Mouse (Mus musculus) small intestine, adult 2 months (tissue): ENCODE measurements around the gene Atp1b2. TPM values are rescaled to one million over a fixed set of nuclear protein-coding genes. Genes with fewer than 3 reads are reported as not detected.

Experiments
- H3K27ac ChIP-seq: fragments of 200-500 bp; 2 replicates; pipeline ENCODE4 v1.5.1; 2012; ENCODE audit warnings: low read depth, low read length, control low read depth, inconsistent platforms; ENCODE audit not compliant: insufficient read depth
- H3K27me3 ChIP-seq: fragments of 200-500 bp; 2 replicates; pipeline ENCODE4 v1.6.1; 2012; ENCODE audit warnings: mild to moderate bottlenecking, moderate library complexity, low read length, inconsistent platforms; ENCODE audit not compliant: control insufficient read depth, insufficient read depth
- H3K36me3 ChIP-seq: fragments of 200-500 bp; 2 replicates; pipeline ENCODE4 v1.6.1; 2012; ENCODE audit warnings: mild to moderate bottlenecking, low read length, control low read depth, inconsistent platforms; ENCODE audit not compliant: control insufficient read depth, insufficient read depth
- H3K4me1 ChIP-seq: fragments of 200-500 bp; 2 replicates; pipeline ENCODE4 v1.6.1; 2012; ENCODE audit warnings: low read length, inconsistent platforms, mixed read lengths; ENCODE audit not compliant: control insufficient read depth, insufficient read depth, insufficient read length
- H3K4me3 ChIP-seq: fragments of 200-500 bp; 2 replicates; pipeline ENCODE4 v1.5.1; 2012; ENCODE audit warnings: low read depth, mild to moderate bottlenecking, control low read depth, inconsistent platforms, low read length, moderate library complexity
- CTCF ChIP-seq: fragments of 200-500 bp; IDR thresholded peaks from 2 replicates; pipeline ENCODE4 v1.5.1; 2012; ENCODE audit warnings: low read depth, mild to moderate bottlenecking, control low read depth, inconsistent platforms, low read length, moderate library complexity, mixed read lengths; ENCODE audit not compliant: insufficient replicate concordance, insufficient read length; ENCODE audit errors: extremely low read depth
- POLR2A ChIP-seq: fragments of 200-500 bp; IDR thresholded peaks from 2 replicates; pipeline ENCODE4 v1.6.1; 2012; ENCODE audit warnings: low read depth, mild to moderate bottlenecking, control low read depth, inconsistent platforms, low read length, moderate library complexity
- WGBS: fragments of 180-500 bp; shearing (Covaris S2); methylation state at CpG from one replicate; pipeline ENCODE4 v1.1.7; 2018; 5-methylcytosine and 5-hydroxymethylcytosine counted together
- polyA plus RNA-seq: library from polyadenylated mRNA; depleted of rRNA; stranded (reverse); fragments of >200 nt; gene quantifications from 2 replicates; pipeline ENCODE4 v1.2.3, GENCODE M21; 2012

Atp1b2 gene
- polyA plus RNA-seq, 1 experiment, result 4.5 TPM

DNA sequence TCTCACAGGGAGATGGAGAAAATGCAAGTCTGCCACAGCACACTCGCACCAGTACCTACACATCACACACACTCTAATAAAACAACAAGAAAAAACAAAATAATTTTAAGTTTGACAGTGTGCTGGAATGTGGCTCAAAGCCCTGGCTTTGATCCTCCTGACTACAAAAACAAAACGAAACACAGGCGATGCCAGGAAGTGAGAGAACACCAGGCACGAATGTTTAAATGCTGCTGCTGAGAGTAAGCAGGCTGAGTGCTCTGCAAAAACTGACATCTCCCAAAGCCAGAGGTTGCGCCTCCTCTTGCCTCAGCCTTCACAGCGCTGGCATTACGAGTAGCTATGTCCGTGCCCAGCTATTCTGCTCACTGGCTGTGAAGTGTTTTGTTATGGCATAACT is 40.6 kb downstream of the Atp1b2 start:
- TF ChIP-seq POLR2A, result no peak
- TF ChIP-seq CTCF, result no peak
- peaks cover 4% of the 10 kb centered on the region; the same call in 1 of the 2 replicates for H3K27me3 ChIP-seq
- H3K27ac ChIP-seq, result no peak overlapping the region
- peaks cover 43% of the 10 kb centered on the region for H3K36me3 ChIP-seq
- no peak overlapping the region for H3K4me3 ChIP-seq
- H3K4me1 ChIP-seq, result no peaks in the 10 kb centered on the region; the same call in 1 of the 2 replicates
- whole genome bisulfite sequencing, result 87% methylated on average over 8 of the region's 8 CpGs

DNA sequence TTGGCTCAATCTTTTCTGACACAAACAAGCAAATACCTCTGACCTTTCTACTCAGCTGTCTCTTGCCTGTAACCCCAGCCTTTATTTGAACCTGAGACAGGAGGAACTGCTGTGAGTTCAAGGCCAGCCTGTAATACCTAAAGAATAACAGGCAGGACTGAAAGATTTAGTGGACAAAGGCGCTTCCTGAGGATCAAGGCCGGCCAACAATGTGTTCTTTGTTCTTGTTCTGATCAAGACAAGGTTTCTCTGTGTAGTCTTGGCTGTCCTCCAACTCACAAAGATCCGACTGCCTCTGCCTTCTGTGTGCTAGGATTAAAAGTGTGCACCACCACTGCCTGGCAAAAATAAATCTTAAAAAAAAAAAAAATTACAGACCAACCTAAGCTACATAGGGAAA is 41.4 kb downstream of the Atp1b2 start:
- H3K36me3 ChIP-seq, result peaks cover 43% of the 10 kb centered on the region
- H3K4me1 ChIP-seq, result no peaks in the 10 kb centered on the region; the same call in 1 of the 2 replicates
- no peak for TF ChIP-seq POLR2A
- TF ChIP-seq CTCF, result no peak
- WGBS, result 40% methylated on average over 3 of the region's 3 CpGs
- H3K27ac ChIP-seq, result no peak overlapping the region
- H3K4me3 ChIP-seq, result no peak overlapping the region
- peaks cover 11% of the 10 kb centered on the region for H3K27me3 ChIP-seq

DNA sequence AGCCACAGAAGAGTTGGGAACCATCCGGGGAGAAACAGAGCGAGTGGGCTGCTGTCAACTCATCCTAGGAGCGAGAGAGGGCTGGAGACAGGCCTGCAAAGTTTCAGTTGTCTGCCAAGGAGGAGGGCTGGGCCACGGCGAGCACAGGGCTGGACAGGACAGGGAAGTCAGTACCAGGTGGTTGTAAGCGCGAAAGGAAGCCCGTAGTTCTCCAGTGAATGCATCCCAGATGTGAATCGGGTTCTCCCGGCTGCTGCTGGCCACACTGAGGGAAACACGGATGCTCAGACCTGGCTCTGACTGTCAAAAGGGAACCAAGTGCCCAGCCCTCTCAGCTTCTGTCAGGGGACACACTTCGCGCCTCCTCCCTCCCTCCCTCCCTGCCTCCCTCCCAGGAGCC is 42.4 kb downstream of the Atp1b2 start:
- H3K27ac ChIP-seq, result no peak overlapping the region
- TF ChIP-seq POLR2A (no peak), CTCF (no peak)
- WGBS, result 85% methylated on average over 13 of the region's 13 CpGs
- H3K4me3 ChIP-seq, result no peak overlapping the region
- peaks cover 11% of the 10 kb centered on the region for H3K27me3 ChIP-seq
- peaks cover 41% of the 10 kb centered on the region for H3K36me3 ChIP-seq
- H3K4me1 ChIP-seq, result no peaks in the 10 kb centered on the region; the same call in 1 of the 2 replicates

DNA sequence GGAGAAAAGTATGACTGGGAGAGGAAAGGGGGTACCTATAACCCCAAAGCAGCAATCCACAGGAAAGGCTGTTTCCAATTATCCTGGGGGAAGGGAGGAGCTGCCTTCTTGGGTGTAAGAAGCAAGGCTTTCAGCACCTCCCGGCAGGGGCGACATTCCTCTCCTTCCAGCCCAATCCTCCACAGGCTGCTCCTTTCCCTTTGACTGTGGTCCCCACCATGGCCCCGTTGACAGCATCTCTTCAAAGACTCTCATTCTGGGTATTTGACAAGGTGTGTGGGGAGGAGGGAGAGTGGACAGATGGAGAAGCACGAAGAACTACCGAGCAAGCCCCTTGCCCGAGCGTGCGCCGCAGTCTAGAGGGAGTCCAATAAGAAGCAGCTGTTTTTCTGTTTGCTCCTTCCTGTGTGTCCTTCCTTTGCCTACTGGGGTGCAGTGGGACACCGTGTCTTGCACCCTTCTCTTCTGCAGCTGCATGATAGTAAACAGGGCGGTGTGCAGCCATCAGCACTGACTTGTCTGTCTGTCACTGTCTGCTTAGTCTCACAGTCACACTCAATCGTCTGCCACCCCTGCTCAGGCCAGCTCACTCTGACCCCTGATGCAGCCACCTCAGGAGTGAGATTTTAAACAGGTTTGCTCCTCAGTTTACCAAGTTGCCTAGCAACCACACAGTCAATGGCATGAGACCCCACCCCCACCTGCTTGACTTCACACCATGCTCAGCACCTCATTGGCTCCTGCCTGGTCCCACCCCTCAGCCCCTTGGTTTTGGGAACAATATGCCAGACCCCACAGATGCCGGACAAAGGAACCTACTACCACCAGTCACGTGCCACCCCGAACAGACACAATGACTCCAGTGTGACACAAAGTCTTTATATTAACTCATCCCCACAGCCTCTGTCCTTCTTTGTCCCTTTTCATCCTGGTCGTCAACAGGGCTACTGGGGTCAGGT is 44.6 kb downstream of the Atp1b2 start:
- Histone ChIP-seq H3K4me3 (no peak overlapping the region), H3K36me3 (peaks cover 38% of the 10 kb centered on the region), H3K27me3 (peaks cover 11% of the 10 kb centered on the region), H3K4me1 (no peaks in the 10 kb centered on the region; the same call in 1 of the 2 replicates), H3K27ac (no peak overlapping the region)
- TF ChIP-seq CTCF, result no peak
- no peak for TF ChIP-seq POLR2A
- WGBS, result 87% methylated on average over 16 of the region's 16 CpGs

DNA sequence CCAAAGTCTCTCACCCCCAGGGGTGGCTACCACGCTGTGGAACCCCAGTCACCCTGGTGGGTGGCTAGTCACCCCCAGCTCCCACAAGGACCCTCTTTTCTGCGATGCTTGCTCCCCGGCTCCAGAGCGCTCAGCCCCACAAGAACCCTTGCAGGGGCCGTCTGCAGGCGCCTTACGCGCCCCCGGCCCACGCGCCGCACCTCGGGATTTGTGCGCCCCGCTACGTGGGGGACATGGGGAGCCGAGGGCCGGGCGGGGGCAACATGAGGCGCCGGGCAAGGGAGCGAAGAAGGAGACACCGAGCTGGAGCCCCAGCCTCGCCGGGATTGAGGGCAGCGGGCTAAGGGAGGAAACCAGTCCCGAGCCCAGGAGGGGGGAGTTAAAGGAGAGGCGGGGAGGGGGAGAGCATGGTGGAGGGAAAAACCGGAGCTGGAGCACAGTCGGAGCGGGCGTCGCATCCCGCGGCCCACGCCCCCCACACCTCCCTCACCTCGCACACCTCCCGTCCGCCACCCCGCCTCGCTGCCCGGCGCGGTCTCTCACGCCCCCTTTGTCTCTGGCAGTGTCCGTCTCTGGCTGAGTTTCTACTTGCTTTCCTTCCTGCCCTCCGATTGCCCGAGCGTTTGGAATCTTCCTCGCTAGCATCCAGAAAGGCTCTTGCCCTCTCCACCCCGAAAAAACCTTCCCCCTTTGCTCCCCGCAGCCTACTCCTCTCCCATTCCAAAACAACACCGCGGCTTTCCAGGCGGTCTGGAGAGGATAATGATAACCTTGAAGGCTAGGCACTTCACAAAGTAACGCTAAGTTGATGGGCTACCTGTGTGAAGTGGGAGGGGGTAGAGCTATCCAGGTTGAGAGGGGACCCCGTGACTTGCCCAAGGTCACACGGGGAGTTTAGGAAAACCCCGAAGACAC is 45.6 kb downstream of the Atp1b2 start, which contains the start of gene Efnb3:
Efnb3 (minus strand) TSS at position 355 of the 915 bp plus-strand sequence.
- no peak within 1 kb of the TSS for H3K27ac ChIP-seq
- no peaks in the 10 kb centered on the region; the same call in 1 of the 2 replicates for H3K4me1 ChIP-seq
- H3K36me3 ChIP-seq, result peaks cover 30% of the 10 kb centered on the region
- 18% methylated on average over 59 of the region's 59 CpGs for WGBS
- H3K27me3 ChIP-seq, result peaks cover 11% of the 10 kb centered on the region
- H3K4me3 ChIP-seq, result 0 out of 2 replicates have a peak within 1 kb of the TSS, but pooled peaks have one; percentile 6
- TF ChIP-seq CTCF (no peak), POLR2A (no peak)

DNA sequence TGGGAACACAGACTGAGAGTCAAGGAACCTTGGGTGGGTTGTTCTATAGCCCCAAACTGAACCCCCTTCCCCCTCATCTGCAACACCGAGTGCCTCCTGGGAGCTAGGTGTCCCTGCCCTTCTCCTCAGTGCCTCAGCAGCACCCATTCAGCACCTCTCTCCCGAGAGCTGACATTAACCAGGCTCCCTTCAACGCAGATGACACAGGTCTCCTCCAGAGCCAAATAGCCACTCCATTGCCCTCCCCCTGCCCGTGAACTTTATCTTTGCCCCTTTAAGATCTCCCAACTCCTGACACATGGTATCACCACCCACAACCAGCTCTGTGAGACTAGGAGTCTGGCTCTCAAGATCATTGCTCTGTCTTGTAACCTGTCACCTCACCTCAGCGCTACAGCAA is 46.6 kb downstream of the Atp1b2 start:
- Histone ChIP-seq H3K4me1 (no peaks in the 10 kb centered on the region), H3K4me3 (no peak overlapping the region), H3K36me3 (peaks cover 30% of the 10 kb centered on the region), H3K27ac (no peak overlapping the region), H3K27me3 (peaks cover 11% of the 10 kb centered on the region)
- 53% methylated on average over 5 of the region's 5 CpGs for WGBS
- no peak for TF ChIP-seq CTCF
- TF ChIP-seq POLR2A, result no peak

DNA sequence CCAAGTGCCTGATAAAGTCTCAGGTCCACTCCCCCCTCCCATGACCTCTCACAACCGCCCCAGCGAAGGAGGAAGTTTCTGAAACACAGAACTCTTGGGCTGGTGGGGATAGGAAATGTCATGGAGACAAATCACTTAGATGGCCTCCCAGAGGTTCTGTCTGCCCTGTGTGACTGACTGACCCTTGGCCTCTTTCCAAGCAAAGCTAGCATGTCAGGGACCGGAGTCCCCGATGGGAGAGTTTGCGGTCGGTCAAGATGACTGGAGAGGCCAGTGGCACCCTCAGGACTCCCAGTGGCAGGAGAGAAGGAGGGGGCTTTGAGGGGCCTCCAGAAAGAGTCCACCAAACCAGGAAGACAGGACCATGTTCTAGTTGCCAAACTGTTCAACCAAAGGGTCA is 47.0 kb downstream of the Atp1b2 start:
- Histone ChIP-seq H3K4me3 (no peak overlapping the region), H3K36me3 (peaks cover 30% of the 10 kb centered on the region), H3K27me3 (peaks cover 11% of the 10 kb centered on the region), H3K4me1 (no peaks in the 10 kb centered on the region), H3K27ac (no peak overlapping the region)
- WGBS, result 51% methylated on average over 6 of the region's 6 CpGs
- TF ChIP-seq POLR2A (no peak), CTCF (no peak)
